Mouse (Mus musculus) intestine, embryonic 14.5 days (tissue): ENCODE results near the gene Bik. TPM values are rescaled to one million over a fixed set of nuclear protein-coding genes. Genes with fewer than 3 reads are reported as not detected.
A peak's percentile ranks its signal among the peaks of the same experiment; 100 is the strongest.

Experiments
- ATAC-seq: fragments of 200-750 bp; cut with Nextera tagmentation; replicated peaks from 2 replicates; pipeline ENCODE4 v1.8.0; 2017; ENCODE audit warnings: low read depth, moderate number of reproducible peaks, moderate TSS enrichment, moderate library complexity; ENCODE audit not compliant: low FRiP score, low TSS enrichment
- DNase-seq: peaks from one replicate; pipeline ENCODE4 v3.0.0-alpha.2; 2018; ENCODE audit warnings: low spot score
- H3K27ac ChIP-seq: fragments of 300-500 bp; sonication (generic); 2 replicates; pipeline ENCODE4 v1.5.1; 2014; ENCODE audit warnings: low read depth, mild to moderate bottlenecking, control low read depth
- H3K27me3 ChIP-seq: fragments of 300-500 bp; sonication (generic); replicated peaks from 2 replicates; pipeline ENCODE4 v1.6.1; 2014; ENCODE audit warnings: low read length, control low read depth; ENCODE audit not compliant: control insufficient read depth, insufficient read depth
- H3K36me3 ChIP-seq: fragments of 300-500 bp; sonication (generic); 2 replicates; pipeline ENCODE4 v1.6.1; 2014; ENCODE audit warnings: low read length, control low read depth; ENCODE audit not compliant: control insufficient read depth, insufficient read depth
- H3K4me1 ChIP-seq: fragments of 300-500 bp; sonication (generic); replicated peaks from 2 replicates; pipeline ENCODE4 v1.6.1; 2014; ENCODE audit warnings: low read length, control low read depth, mixed read lengths; ENCODE audit not compliant: control insufficient read depth, insufficient read depth
- H3K4me2 ChIP-seq: fragments of 300-500 bp; sonication (generic); 2 replicates; pipeline ENCODE4 v1.6.1; 2014; ENCODE audit warnings: low read length
- H3K4me3 ChIP-seq: fragments of 300-500 bp; sonication (generic); 2 replicates; pipeline ENCODE4 v1.5.1; 2014; ENCODE audit warnings: low read depth, low read length, control low read depth, mixed read lengths
- H3K9ac ChIP-seq: fragments of 300-500 bp; sonication (generic); 2 replicates; pipeline ENCODE4 v1.6.1; 2014; ENCODE audit warnings: mild to moderate bottlenecking, low read length
- H3K9me3 ChIP-seq: fragments of 300-500 bp; sonication (generic); 2 replicates; pipeline ENCODE4 v1.6.1; 2016; ENCODE audit warnings: low read length, control low read depth; ENCODE audit not compliant: control insufficient read depth
- WGBS: fragments of 180-500 bp; shearing (Covaris S2); extraction: QIAGEN DNeasy Blood & Tissue Kit; methylation state at CpG from one replicate; pipeline ENCODE4 v1.1.7; 2014; 5-methylcytosine and 5-hydroxymethylcytosine counted together
- polyA plus RNA-seq: library from polyadenylated mRNA; unstranded; fragments of >200 nt; fragmentation: Nextera tagmentation; extraction: Ambion mirVana; gene quantifications from 2 replicates; pipeline ENCODE4 v1.2.1, GENCODE M21; 2014

Gene Bik
- polyA plus RNA-seq, 1 experiment from 2014 or later: 5.1 TPM

DNA sequence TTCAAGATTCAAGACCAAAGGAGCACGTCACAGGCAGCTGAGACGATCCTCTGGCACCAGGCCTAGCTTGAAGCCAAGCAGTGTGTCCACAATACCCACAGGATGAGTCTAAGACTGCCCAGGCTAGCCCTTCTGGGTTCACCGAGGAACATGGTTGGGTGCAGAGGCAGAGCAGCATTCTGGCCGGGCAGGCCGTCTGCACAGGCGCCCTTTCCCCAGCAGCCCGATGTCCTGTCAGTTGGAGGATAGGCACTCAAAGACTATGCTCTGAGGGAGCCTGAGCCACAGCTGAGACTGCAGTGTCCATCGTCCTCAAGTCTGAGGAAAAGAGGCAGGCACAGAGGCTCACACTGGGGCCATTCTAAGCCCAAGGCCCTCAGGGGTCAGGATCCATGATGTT is 20.5 kb downstream of the Bik start:
- 91% methylated on average over 8 of the region's 8 CpGs for WGBS
- ATAC-seq (no peak), DNase-seq (no peak)
- no peaks in the 10 kb centered on the region for H3K27me3 ChIP-seq
- no peaks in the 10 kb centered on the region for H3K4me1 ChIP-seq
- no peak overlapping the region for H3K4me2 ChIP-seq
- no peak overlapping the region for H3K9ac ChIP-seq
- no peaks in the 10 kb centered on the region for H3K9me3 ChIP-seq
- H3K4me3 ChIP-seq: no peak overlapping the region
- H3K36me3 ChIP-seq: peaks cover 70% of the 10 kb centered on the region
- no peak overlapping the region for H3K27ac ChIP-seq

GRCm38 (mm10) chr15:83550137-83550536 is 23.5 kb downstream of the Bik start:
- no peak overlapping the region for H3K9ac ChIP-seq
- no peaks in the 10 kb centered on the region for H3K9me3 ChIP-seq
- no peak overlapping the region for H3K4me3 ChIP-seq
- ATAC-seq (no peak), DNase-seq (no peak)
- H3K4me2 ChIP-seq: no peak overlapping the region
- no peak overlapping the region for H3K27ac ChIP-seq
- 0 out of 2 replicates have a peak, but pooled peaks cover 5% of the 10 kb centered on the region for H3K4me1 ChIP-seq
- peaks cover 75% of the 10 kb centered on the region for H3K36me3 ChIP-seq
- no peaks in the 10 kb centered on the region for H3K27me3 ChIP-seq
- WGBS: 81% methylated on average over 2 of the region's 2 CpGs

GRCm38 (mm10) chr15:83553831-83554230 is 27.2 kb downstream of the Bik start:
- H3K4me1 ChIP-seq: 0 out of 2 replicates have a peak, but pooled peaks cover 5% of the 10 kb centered on the region
- H3K27ac ChIP-seq: no peak overlapping the region
- no peak overlapping the region for H3K4me3 ChIP-seq
- no peaks in the 10 kb centered on the region for H3K27me3 ChIP-seq
- no peak for ATAC-seq
- H3K9ac ChIP-seq: no peak overlapping the region
- no peak for DNase-seq
- no peak overlapping the region for H3K4me2 ChIP-seq
- peaks cover 38% of the 10 kb centered on the region for H3K36me3 ChIP-seq
- no peaks in the 10 kb centered on the region for H3K9me3 ChIP-seq

DNA sequence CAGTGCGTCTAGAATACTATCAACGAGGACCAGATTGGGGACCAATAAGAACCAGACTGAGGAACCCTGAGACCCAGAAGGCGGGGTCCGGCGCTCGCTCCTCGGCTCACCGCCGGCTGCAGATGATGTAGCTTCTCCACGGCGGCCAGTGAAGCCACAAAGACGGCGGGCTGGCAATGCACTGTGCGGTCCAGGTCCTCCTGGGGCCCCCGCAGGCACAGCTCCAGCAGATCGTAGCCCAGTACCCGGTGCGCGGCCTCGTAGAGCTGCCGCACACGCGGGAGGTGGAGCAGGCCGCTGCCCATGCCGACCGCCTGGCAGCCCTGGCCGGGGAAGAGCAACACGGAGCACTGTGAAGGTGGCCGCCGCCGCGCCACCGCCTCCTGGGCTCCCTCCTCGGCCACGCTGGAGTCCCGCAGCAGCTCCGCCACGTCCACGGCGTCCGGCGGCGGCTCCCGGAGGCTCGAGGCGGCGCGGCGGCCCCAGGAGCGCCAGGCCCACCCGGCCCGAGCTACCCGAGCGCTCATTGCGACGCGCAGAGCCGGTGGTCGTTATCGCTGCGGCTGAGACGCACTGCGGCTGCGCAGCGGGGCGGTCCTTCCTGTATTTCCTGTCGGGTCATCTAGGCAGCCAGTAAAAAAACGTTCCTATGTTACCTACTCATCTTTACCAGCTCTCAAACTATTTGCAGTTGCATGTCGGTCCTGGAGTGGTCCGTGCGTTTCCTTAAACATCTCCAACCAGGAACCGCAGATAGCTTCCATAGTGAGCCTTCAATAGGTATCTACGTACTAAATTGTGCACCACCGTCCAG is 28.7 kb downstream of the Bik start:
- WGBS: under 1% methylated on average over 74 of the region's 74 CpGs
- Histone ChIP-seq H3K4me3 (peak overlapping the region; percentile 91), H3K27me3 (no peaks in the 10 kb centered on the region), H3K9ac (peak overlapping the region; percentile 86), H3K4me2 (peak overlapping the region; percentile 80), H3K4me1 (0 out of 2 replicates have a peak, but pooled peaks cover 5% of the 10 kb centered on the region), H3K27ac (peak overlapping the region; percentile 90), H3K36me3 (peaks cover 23% of the 10 kb centered on the region), H3K9me3 (no peaks in the 10 kb centered on the region)
- DNase-seq (peak; percentile 92), ATAC-seq (peak; percentile 88)

GRCm38 (mm10) chr15:83560941-83561477 is 34.3 kb downstream of the Bik start:
- WGBS: 66% methylated on average over 5 of the region's 5 CpGs
- DNase-seq (no peak), ATAC-seq (no peak)
- Histone ChIP-seq H3K27me3 (no peaks in the 10 kb centered on the region), H3K9ac (no peak overlapping the region), H3K36me3 (no peaks in the 10 kb centered on the region), H3K4me1 (peaks cover 8% of the 10 kb centered on the region), H3K9me3 (no peaks in the 10 kb centered on the region), H3K4me2 (no peak overlapping the region), H3K27ac (no peak overlapping the region), H3K4me3 (no peak overlapping the region)

DNA sequence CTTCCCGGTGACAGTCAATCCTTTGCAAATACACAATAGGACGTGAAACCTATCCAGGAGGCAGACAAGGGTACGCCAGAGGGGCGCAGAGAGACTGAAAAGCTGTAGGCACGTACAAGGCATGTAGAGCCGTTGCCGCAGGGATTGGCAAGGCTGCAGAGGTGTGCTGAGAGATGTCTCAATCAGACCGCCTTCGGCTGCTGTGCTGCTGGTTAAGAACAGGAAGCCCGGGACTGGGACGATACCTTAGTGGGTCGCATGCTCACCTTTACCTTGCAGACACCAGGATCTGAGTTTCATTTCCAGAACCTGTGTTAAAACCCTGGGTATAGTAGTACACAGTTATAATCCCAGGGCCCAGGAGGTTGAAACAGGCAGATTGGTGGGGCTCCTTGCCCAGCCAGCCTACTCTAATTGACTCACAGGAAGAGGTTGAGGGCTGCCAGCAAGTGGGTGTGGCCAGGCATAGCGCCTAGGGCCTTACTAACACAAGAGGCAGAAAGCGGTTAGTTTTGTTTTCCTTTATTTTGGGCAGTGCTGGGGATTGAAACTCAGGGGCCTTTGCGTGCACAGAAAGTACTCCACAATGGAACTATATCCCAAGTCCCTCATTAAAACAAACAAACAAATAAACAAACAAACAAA is 36.1 kb downstream of the Bik start:
- H3K36me3 ChIP-seq: no peaks in the 10 kb centered on the region
- H3K4me2 ChIP-seq: peak overlapping the region; percentile 98
- no peak overlapping the region for H3K27ac ChIP-seq
- H3K9ac ChIP-seq: no peak overlapping the region
- H3K4me1 ChIP-seq: peaks cover 8% of the 10 kb centered on the region
- 40% methylated on average over 15 of the region's 15 CpGs for WGBS
- no peaks in the 10 kb centered on the region for H3K27me3 ChIP-seq
- DNase-seq (peak; percentile 65), ATAC-seq (peak; percentile 49; the same call in 1 of the 2 replicates)
- peak overlapping the region; percentile 63 for H3K4me3 ChIP-seq
- no peaks in the 10 kb centered on the region for H3K9me3 ChIP-seq

GRCm38 (mm10) chr15:83563327-83563856 is 36.7 kb downstream of the Bik start, which contains the start of the genes Tspo and Mcat:
TSS of gene Tspo (plus strand) at chr15:83563592.
TSS of gene Mcat (minus strand) at chr15:83563787.
- DNase-seq (peak; percentile 79), ATAC-seq (peak; percentile 44; the same call in 1 of the 2 replicates)
- Histone ChIP-seq H3K4me1 (peaks cover 8% of the 10 kb centered on the region), H3K4me3 (peak within 1 kb of the TSS; percentile 63), H3K9ac (peak within 1 kb of the TSS; percentile 67), H3K27ac (peak within 1 kb of the TSS; percentile 36; the same call in 1 of the 2 replicates), H3K27me3 (no peaks in the 10 kb centered on the region), H3K4me2 (peak within 1 kb of the TSS; percentile 98), H3K9me3 (no peaks in the 10 kb centered on the region), H3K36me3 (no peaks in the 10 kb centered on the region)
- under 1% methylated on average over 28 of the region's 28 CpGs for WGBS

DNA sequence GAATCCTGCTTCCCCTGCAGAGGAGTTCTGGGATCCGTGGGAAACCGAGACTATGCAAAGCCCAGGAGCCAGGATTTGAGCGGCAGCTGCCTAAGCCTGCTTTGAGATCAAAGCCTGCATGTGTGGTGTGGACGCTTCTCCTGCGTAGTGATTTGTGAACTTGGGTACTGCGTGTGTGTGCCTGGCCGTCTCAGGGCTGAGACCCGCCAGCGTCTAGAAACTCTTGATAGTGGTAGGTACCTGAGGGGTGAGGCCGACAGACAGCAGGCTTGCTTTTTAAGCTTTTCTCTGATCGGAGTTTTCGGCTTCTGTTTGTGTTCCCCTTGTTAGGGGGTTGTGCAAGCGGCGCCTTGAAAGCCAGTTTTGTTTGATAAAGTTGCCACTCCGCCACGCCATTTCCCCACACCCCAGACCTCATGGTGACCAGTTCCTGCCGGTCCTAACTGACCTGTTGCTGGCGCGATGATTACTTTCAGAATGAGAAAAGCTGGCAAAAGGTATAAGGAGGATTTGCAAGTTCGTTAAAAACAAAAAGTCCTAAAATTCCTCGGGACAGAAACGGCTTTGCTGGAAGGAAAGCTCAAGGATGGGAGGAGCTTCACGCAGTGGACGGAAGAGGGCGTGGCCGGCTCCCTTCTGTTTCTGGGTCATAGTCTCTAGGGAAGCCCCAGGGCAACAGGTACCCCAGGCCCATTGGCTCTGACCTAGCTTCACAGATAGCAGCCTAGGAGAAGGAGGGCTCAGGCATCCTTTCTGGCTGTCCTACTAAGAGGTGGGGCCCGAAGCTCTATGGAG is 37.4 kb downstream of the Bik start:
- Histone ChIP-seq H3K4me3 (peak overlapping the region; percentile 63), H3K4me2 (peak overlapping the region; percentile 98), H3K9ac (peak overlapping the region; percentile 67), H3K36me3 (no peaks in the 10 kb centered on the region), H3K27ac (peak overlapping the region; percentile 36; the same call in 1 of the 2 replicates), H3K27me3 (no peaks in the 10 kb centered on the region), H3K4me1 (peaks cover 8% of the 10 kb centered on the region), H3K9me3 (no peaks in the 10 kb centered on the region)
- 2% methylated on average over 27 of the region's 27 CpGs for WGBS
- DNase-seq (peak; percentile 81), ATAC-seq (peak; percentile 48)
